Mouse (Mus musculus) forebrain, embryonic 15.5 days (tissue): ENCODE data around the gene Exosc5. TPM values are rescaled to one million over a fixed set of nuclear protein-coding genes. Genes with fewer than 3 reads are reported as not detected.

Experiments used
- ATAC-seq: fragments of 200-750 bp; cut with Nextera tagmentation; replicated peaks from 2 replicates; pipeline ENCODE4 v1.8.0; 2017; ENCODE audit warnings: mild to moderate bottlenecking, moderate TSS enrichment, moderate library complexity
- H3K27ac ChIP-seq: fragments of 300-500 bp; sonication (generic); replicated peaks from 2 replicates; pipeline ENCODE4 v1.5.1; 2015; ENCODE audit warnings: mild to moderate bottlenecking, inconsistent platforms
- H3K27me3 ChIP-seq: fragments of 300-500 bp; sonication (generic); 2 replicates; pipeline ENCODE4 v1.6.1; 2015; ENCODE audit warnings: inconsistent platforms
- H3K36me3 ChIP-seq: fragments of 300-500 bp; sonication (generic); 2 replicates; pipeline ENCODE4 v1.6.1; 2015; ENCODE audit warnings: mild to moderate bottlenecking, inconsistent platforms
- H3K4me1 ChIP-seq: fragments of 300-500 bp; sonication (generic); 2 replicates; pipeline ENCODE4 v1.6.1; 2015; ENCODE audit warnings: inconsistent platforms
- H3K4me2 ChIP-seq: fragments of 300-500 bp; sonication (generic); replicated peaks from 2 replicates; pipeline ENCODE4 v1.6.1; 2015; ENCODE audit warnings: mild to moderate bottlenecking, inconsistent platforms
- H3K4me3 ChIP-seq: fragments of 300-500 bp; sonication (generic); 2 replicates; pipeline ENCODE4 v1.5.1; 2015; ENCODE audit warnings: mild to moderate bottlenecking, inconsistent platforms
- H3K9ac ChIP-seq: fragments of 300-500 bp; sonication (generic); replicated peaks from 2 replicates; pipeline ENCODE4 v1.6.1; 2015; ENCODE audit warnings: mild to moderate bottlenecking, inconsistent platforms
- H3K9me3 ChIP-seq: fragments of 300-500 bp; sonication (generic); 2 replicates; pipeline ENCODE4 v1.6.1; 2016; ENCODE audit warnings: inconsistent platforms
- WGBS: fragments of 180-500 bp; shearing (Covaris S2); methylation state at CpG from one replicate; pipeline ENCODE4 v1.1.7; 2015; ENCODE audit warnings: mixed read lengths; 5-methylcytosine and 5-hydroxymethylcytosine counted together
- polyA plus RNA-seq: library from polyadenylated mRNA; unstranded; fragments of >200 nt; fragmentation: Nextera tagmentation; extraction: Ambion mirVana; gene quantifications from 2 replicates; pipeline ENCODE4 v1.2.1, GENCODE M21; 2015

Gene Exosc5
- polyA plus RNA-seq, 1 experiment from 2014 or later: 50.5 TPM

- Histone ChIP-seq H3K4me1 (peaks cover 20% of the 10 kb centered on the region), H3K4me3 (no peak overlapping the region), H3K27ac (no peak overlapping the region), H3K36me3 (peaks cover 2% of the 10 kb centered on the region; the same call in 1 of the 2 replicates), H3K9me3 (no peaks in the 10 kb centered on the region), H3K4me2 (no peak overlapping the region), H3K9ac (no peak overlapping the region), H3K27me3 (peaks cover 5% of the 10 kb centered on the region; the same call in 1 of the 2 replicates)
- no peak for ATAC-seq
- WGBS: 89% methylated on average over 11 of the region's 11 CpGs
Measured at GRCm38 (mm10) chr7:25623857-25624370, 35.0 kb upstream of the Exosc5 start.

- Histone ChIP-seq H3K27me3 (peaks cover 5% of the 10 kb centered on the region; the same call in 1 of the 2 replicates), H3K36me3 (peaks cover 2% of the 10 kb centered on the region; the same call in 1 of the 2 replicates)
- 87% methylated on average over 5 of the region's 5 CpGs for WGBS
Measured at GRCm38 (mm10) chr7:25624851-25625250, 34.1 kb upstream of the Exosc5 start.

DNA sequence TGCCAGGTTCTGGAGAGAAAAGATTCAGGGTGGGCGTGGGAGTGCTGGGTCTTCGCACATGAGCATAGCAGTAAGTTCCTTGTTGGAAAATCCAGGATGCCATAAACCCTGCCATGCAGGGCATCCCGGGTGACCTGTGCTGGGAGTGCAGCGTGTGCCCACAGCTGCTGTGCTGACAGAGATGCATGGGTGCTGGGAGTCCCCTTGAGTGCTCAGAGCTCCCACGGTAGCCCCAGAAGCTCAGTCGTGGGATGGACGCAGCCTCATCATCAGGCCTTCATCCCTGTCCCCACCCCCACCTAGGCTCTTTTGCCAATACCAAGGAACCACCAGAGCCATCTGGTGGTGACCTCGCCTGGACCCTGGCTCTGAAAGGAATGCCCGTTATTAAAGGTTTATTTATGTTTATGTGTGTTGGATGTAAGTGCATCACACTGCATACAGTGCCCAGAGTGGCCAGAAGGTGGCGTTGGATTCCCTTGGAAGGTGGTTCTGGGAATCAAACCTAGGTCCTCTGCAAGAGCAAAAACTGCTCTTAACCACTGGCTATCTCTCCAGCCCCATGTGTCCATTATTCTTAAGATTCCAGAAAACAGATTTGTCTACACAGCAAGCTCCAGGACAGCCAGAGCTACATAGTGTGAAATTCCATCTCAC, 33.2 kb upstream of the Exosc5 start:
- Histone ChIP-seq H3K27ac (no peak overlapping the region), H3K9ac (no peak overlapping the region), H3K4me2 (no peak overlapping the region), H3K9me3 (no peaks in the 10 kb centered on the region), H3K36me3 (peaks cover 7% of the 10 kb centered on the region), H3K4me1 (peaks cover 14% of the 10 kb centered on the region), H3K4me3 (no peak overlapping the region), H3K27me3 (peaks cover 5% of the 10 kb centered on the region; the same call in 1 of the 2 replicates)
- no peak for ATAC-seq
- WGBS: 74% methylated on average over 10 of the region's 10 CpGs

More at GRCm38 (mm10) chr7:25624851-25625250, 34.1 kb upstream of the Exosc5 start:
- peaks cover 16% of the 10 kb centered on the region for H3K4me1 ChIP-seq
- H3K4me3 ChIP-seq: no peak overlapping the region
- no peaks in the 10 kb centered on the region for H3K9me3 ChIP-seq
- H3K27ac ChIP-seq: no peak overlapping the region
- H3K4me2 ChIP-seq: no peak overlapping the region
- ATAC-seq: no peak
- H3K9ac ChIP-seq: no peak overlapping the region

GRCm38 (mm10) chr7:25626509-25627430, 32.2 kb upstream of the Exosc5 start, which contains the start of gene B3gnt8:
Gene B3gnt8, plus strand, starts transcription at chr7:25626654.
- Histone ChIP-seq H3K36me3 (peaks cover 14% of the 10 kb centered on the region), H3K4me1 (peaks cover 14% of the 10 kb centered on the region), H3K4me3 (peak within 1 kb of the TSS; percentile 8), H3K4me2 (peak within 1 kb of the TSS; percentile 33), H3K9ac (no peak within 1 kb of the TSS), H3K9me3 (no peaks in the 10 kb centered on the region), H3K27ac (no peak within 1 kb of the TSS), H3K27me3 (peaks cover 5% of the 10 kb centered on the region; the same call in 1 of the 2 replicates)
- 18% methylated on average over 29 of the region's 29 CpGs for WGBS
- ATAC-seq: 0 out of 2 replicates have a peak, but pooled peaks have one; percentile 23

GRCm38 (mm10) chr7:25627431-25628322, 31.3 kb upstream of the Exosc5 start:
- H3K36me3 ChIP-seq: peaks cover 16% of the 10 kb centered on the region
- ATAC-seq: peak; percentile 42; the same call in 1 of the 2 replicates
- H3K4me1 ChIP-seq: peaks cover 14% of the 10 kb centered on the region
- peak overlapping the region; percentile 33 for H3K4me2 ChIP-seq
- no peak overlapping the region for H3K9ac ChIP-seq
- peak overlapping the region; percentile 8 for H3K4me3 ChIP-seq
- H3K27ac ChIP-seq: no peak overlapping the region
- no peaks in the 10 kb centered on the region for H3K9me3 ChIP-seq
- peaks cover 5% of the 10 kb centered on the region; the same call in 1 of the 2 replicates for H3K27me3 ChIP-seq
- WGBS: 19% methylated on average over 38 of the region's 38 CpGs

DNA sequence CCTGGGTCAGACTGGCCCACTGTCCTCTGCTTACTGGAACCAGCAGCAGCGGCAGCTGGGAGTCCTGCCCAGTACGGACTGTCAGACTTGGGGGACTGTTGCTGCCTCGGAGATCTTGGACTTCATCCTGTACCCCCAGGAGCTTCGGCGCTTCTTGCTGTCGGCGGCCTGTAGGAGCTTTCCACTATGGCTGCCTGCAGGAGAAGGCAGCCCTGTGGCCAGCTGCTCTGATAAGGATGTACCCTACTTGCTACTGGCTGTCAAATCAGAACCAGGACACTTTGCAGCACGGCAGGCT, 30.7 kb upstream of the Exosc5 start:
- H3K4me3 ChIP-seq: no peak overlapping the region
- H3K27ac ChIP-seq: no peak overlapping the region
- H3K36me3 ChIP-seq: peaks cover 16% of the 10 kb centered on the region
- peaks cover 5% of the 10 kb centered on the region; the same call in 1 of the 2 replicates for H3K27me3 ChIP-seq
- peaks cover 14% of the 10 kb centered on the region for H3K4me1 ChIP-seq
- no peak for ATAC-seq
- no peak overlapping the region for H3K9ac ChIP-seq
- H3K4me2 ChIP-seq: no peak overlapping the region
- WGBS: 69% methylated on average over 8 of the region's 8 CpGs
- H3K9me3 ChIP-seq: no peaks in the 10 kb centered on the region

DNA sequence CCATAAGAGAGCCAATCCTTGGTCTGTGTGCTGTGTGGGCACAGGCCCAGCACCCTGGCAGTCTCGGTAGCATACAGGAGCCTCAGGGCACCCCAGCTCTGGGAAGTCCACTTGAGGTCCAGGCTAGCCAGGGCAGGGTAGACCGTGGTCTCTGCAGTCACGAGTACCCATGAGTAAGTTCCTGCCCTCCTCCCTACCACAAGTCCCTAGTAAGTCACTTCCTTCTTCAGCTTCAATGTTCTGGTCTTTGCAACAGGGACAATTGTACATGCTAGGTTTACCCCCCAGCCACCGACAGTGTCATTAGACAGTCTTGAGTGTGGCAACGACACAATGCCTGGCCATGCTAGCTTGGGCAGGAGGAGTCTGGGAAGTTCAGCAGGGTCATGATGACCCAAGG, 26.3 kb upstream of the Exosc5 start:
- peaks cover 16% of the 10 kb centered on the region for H3K36me3 ChIP-seq
- H3K9me3 ChIP-seq: no peaks in the 10 kb centered on the region
- H3K4me2 ChIP-seq: no peak overlapping the region
- WGBS: 91% methylated on average over 5 of the region's 5 CpGs
- no peak for ATAC-seq
- peaks cover 2% of the 10 kb centered on the region; the same call in 1 of the 2 replicates for H3K4me1 ChIP-seq
- H3K27ac ChIP-seq: no peak overlapping the region
- H3K9ac ChIP-seq: no peak overlapping the region
- no peak overlapping the region for H3K4me3 ChIP-seq
- peaks cover 5% of the 10 kb centered on the region; the same call in 1 of the 2 replicates for H3K27me3 ChIP-seq

GRCm38 (mm10) chr7:25636373-25636772, 22.6 kb upstream of the Exosc5 start:
- Histone ChIP-seq H3K9ac (no peak overlapping the region), H3K4me3 (no peak overlapping the region), H3K9me3 (no peaks in the 10 kb centered on the region), H3K27me3 (no peaks in the 10 kb centered on the region), H3K4me1 (0 out of 2 replicates have a peak, but pooled peaks cover 5% of the 10 kb centered on the region), H3K27ac (no peak overlapping the region), H3K36me3 (peaks cover 4% of the 10 kb centered on the region; the same call in 1 of the 2 replicates), H3K4me2 (no peak overlapping the region)
- WGBS: 75% methylated on average over 3 of the region's 3 CpGs
- no peak for ATAC-seq

DNA sequence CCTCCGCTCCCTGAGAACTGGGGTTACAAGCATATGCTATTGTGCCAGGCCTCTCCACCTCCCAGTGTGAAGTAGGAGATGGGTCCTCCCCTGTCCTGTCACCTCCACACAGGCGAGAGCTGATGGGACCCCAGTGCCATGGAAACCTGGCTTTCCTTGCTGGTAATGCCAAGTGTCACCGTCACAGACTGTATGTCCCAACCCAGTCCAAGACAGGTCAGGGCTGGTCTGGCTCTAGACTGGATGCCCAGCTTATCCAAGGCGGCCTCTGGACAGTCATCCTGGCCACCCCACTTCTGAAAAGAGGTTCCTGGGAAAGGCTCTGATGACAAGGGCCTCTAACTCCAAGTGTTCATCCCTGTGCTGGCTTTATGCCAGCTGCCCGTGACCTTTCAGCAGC, 21.9 kb upstream of the Exosc5 start:
- Histone ChIP-seq H3K9me3 (no peaks in the 10 kb centered on the region), H3K9ac (no peak overlapping the region), H3K4me3 (no peak overlapping the region), H3K27me3 (no peaks in the 10 kb centered on the region), H3K4me1 (0 out of 2 replicates have a peak, but pooled peaks cover 5% of the 10 kb centered on the region), H3K27ac (no peak overlapping the region), H3K4me2 (no peak overlapping the region), H3K36me3 (0 out of 2 replicates have a peak, but pooled peaks cover 2% of the 10 kb centered on the region)
- ATAC-seq: no peak
- WGBS: 95% methylated on average over 5 of the region's 5 CpGs

DNA sequence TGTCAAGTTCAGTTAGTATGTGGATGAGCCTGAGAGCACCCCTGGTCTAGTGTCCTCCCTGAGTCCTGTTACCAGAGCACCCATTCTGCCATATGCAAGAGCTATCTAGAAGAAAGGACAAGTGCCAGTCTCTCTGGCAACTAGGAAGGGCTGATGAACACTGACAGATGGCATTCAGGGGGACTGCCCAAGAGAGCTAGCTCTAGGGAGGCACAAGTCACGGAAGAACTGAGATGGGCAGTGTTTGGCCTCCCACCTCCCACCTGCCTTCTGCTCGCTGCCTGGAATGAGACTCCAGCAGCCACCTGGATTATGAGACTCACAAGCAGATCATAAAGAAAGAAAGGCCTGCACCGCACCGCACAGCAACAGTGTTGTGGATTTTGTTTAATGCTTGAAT, 19.2 kb upstream of the Exosc5 start:
- Histone ChIP-seq H3K4me3 (no peak overlapping the region), H3K27ac (no peak overlapping the region; the same call in 1 of the 2 replicates), H3K9ac (no peak overlapping the region), H3K27me3 (no peaks in the 10 kb centered on the region), H3K36me3 (no peaks in the 10 kb centered on the region), H3K4me1 (0 out of 2 replicates have a peak, but pooled peaks cover 5% of the 10 kb centered on the region), H3K9me3 (no peaks in the 10 kb centered on the region), H3K4me2 (no peak overlapping the region)
- ATAC-seq: 0 out of 2 replicates have a peak, but pooled peaks have one; percentile 46
- WGBS: 79% methylated on average over 4 of the region's 4 CpGs

DNA sequence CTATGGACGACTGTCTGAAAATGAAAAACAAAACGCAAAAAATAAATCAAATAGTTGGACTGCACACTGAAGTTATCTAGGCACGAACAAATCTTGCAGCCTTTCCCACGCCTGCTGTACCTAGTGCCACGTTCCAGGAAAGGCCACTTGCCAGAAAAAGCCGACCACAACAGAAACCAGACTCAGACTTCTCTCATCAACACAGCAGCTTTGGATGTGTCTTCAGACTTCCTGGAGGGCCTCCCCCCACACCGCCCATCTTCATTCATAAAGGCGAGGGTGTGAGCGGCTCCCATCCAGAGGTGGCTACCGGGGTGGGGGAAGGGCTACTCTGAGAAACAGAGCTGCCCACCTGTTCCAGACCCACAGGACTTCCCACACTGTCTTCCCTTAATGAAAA, 14.8 kb upstream of the Exosc5 start:
- no peak overlapping the region for H3K27ac ChIP-seq
- no peaks in the 10 kb centered on the region for H3K27me3 ChIP-seq
- no peak overlapping the region for H3K4me2 ChIP-seq
- no peak for ATAC-seq
- H3K36me3 ChIP-seq: no peaks in the 10 kb centered on the region
- no peak overlapping the region for H3K4me3 ChIP-seq
- H3K4me1 ChIP-seq: 0 out of 2 replicates have a peak, but pooled peaks cover 5% of the 10 kb centered on the region
- no peak overlapping the region for H3K9ac ChIP-seq
- 78% methylated on average over 10 of the region's 10 CpGs for WGBS
- no peaks in the 10 kb centered on the region for H3K9me3 ChIP-seq
